Mouse (Mus musculus): ENCODE data around the gene Tmem132e. TPM values are rescaled to one million over a fixed set of nuclear protein-coding genes. Genes with fewer than 3 reads are reported as not detected.

The Tmem132e gene
- polyA plus RNA-seq, 1 experiment from 2014 or later, result 0.15 TPM

- H3K9ac ChIP-seq (ENCODE audit: low read length), result no peak overlapping the region
- ATAC-seq (ENCODE audit: insufficient number of reproducible peaks, insufficient read depth, low FRiP score, low read depth), result no peak
- H3K27me3 ChIP-seq (ENCODE audit: control insufficient read depth, insufficient read depth, low read length), result peaks cover 75% of the 10 kb centered on the region
- no peak overlapping the region for H3K27ac ChIP-seq (replicated peaks in 1 of 2; ENCODE audit: control insufficient read depth in 1 of 2, insufficient read depth in 1 of 2, low read depth in 2 of 2, low read length in 2 of 2)
- no peaks in the 10 kb centered on the region for H3K9me3 ChIP-seq (ENCODE audit: control insufficient read depth, low read length)
- no peaks in the 10 kb centered on the region for H3K4me1 ChIP-seq (ENCODE audit: control insufficient read depth in 2 of 2, insufficient read depth in 2 of 2, low read length in 2 of 2)
- WGBS, result 4% methylated on average over 36 of the region's 36 CpGs
- H3K36me3 ChIP-seq (ENCODE audit: control insufficient read depth, insufficient read depth, low read length), result no peaks in the 10 kb centered on the region
- peak overlapping the region in 1 of 2 experiments; percentile 29; a peak in 2 of 4 replicates for H3K4me3 ChIP-seq (ENCODE audit: control insufficient read depth in 1 of 2, insufficient read depth in 1 of 2, low read depth in 1 of 2, low read length in 2 of 2)
- H3K4me2 ChIP-seq (ENCODE audit: low read length), result peak overlapping the region; percentile 57
Measured at GRCm38 (mm10) chr11:82434832-82435182, 46.1 kb downstream of the Tmem132e start.

- no peak overlapping the region for H3K27ac ChIP-seq (replicated peaks in 1 of 2; ENCODE audit: control insufficient read depth in 1 of 2, insufficient read depth in 1 of 2, low read depth in 2 of 2, low read length in 2 of 2)
- H3K4me1 ChIP-seq (ENCODE audit: control insufficient read depth in 2 of 2, insufficient read depth in 2 of 2, low read length in 2 of 2), result no peaks in the 10 kb centered on the region
- H3K4me3 ChIP-seq (ENCODE audit: control insufficient read depth in 1 of 2, insufficient read depth in 1 of 2, low read depth in 1 of 2, low read length in 2 of 2), result no peak overlapping the region
- H3K9me3 ChIP-seq (ENCODE audit: control insufficient read depth, low read length), result no peaks in the 10 kb centered on the region
- no peaks in the 10 kb centered on the region for H3K27me3 ChIP-seq (ENCODE audit: control insufficient read depth, insufficient read depth, low read length)
- H3K4me2 ChIP-seq (ENCODE audit: low read length), result no peak overlapping the region
- H3K36me3 ChIP-seq (ENCODE audit: control insufficient read depth, insufficient read depth, low read length), result no peaks in the 10 kb centered on the region
- no peak for ATAC-seq (ENCODE audit: insufficient number of reproducible peaks, insufficient read depth, low FRiP score, low read depth)
- WGBS, result 60% methylated on average over 9 of the region's 9 CpGs
- no peak overlapping the region for H3K9ac ChIP-seq (ENCODE audit: low read length)
Measured at GRCm38 (mm10) chr11:82448485-82448884, 59.8 kb downstream of the Tmem132e start.

- H3K4me3 ChIP-seq (ENCODE audit: control insufficient read depth in 1 of 2, insufficient read depth in 1 of 2, low read depth in 1 of 2, low read length in 2 of 2), result no peak overlapping the region
- H3K4me1 ChIP-seq (ENCODE audit: control insufficient read depth in 2 of 2, insufficient read depth in 2 of 2, low read length in 2 of 2), result no peaks in the 10 kb centered on the region
- no peak overlapping the region for H3K9ac ChIP-seq (ENCODE audit: low read length)
- H3K9me3 ChIP-seq (ENCODE audit: control insufficient read depth, low read length), result no peaks in the 10 kb centered on the region
- no peak overlapping the region for H3K4me2 ChIP-seq (ENCODE audit: low read length)
- no peaks in the 10 kb centered on the region for H3K36me3 ChIP-seq (ENCODE audit: control insufficient read depth, insufficient read depth, low read length)
- 71% methylated on average over 5 of the region's 5 CpGs for WGBS
- H3K27ac ChIP-seq (replicated peaks in 1 of 2; ENCODE audit: control insufficient read depth in 1 of 2, insufficient read depth in 1 of 2, low read depth in 2 of 2, low read length in 2 of 2), result no peak overlapping the region
- no peaks in the 10 kb centered on the region for H3K27me3 ChIP-seq (ENCODE audit: control insufficient read depth, insufficient read depth, low read length)
- ATAC-seq (ENCODE audit: insufficient number of reproducible peaks, insufficient read depth, low FRiP score, low read depth), result no peak
Measured at GRCm38 (mm10) chr11:82452516-82452915, 63.8 kb downstream of the Tmem132e start.

- H3K36me3 ChIP-seq (ENCODE audit: control insufficient read depth, insufficient read depth, low read length), result no peaks in the 10 kb centered on the region
- H3K4me2 ChIP-seq (ENCODE audit: low read length), result no peak overlapping the region
- H3K4me3 ChIP-seq (ENCODE audit: control insufficient read depth in 1 of 2, insufficient read depth in 1 of 2, low read depth in 1 of 2, low read length in 2 of 2), result no peak overlapping the region
- WGBS, result 41% methylated on average over 7 of the region's 7 CpGs
- ATAC-seq (ENCODE audit: insufficient number of reproducible peaks, insufficient read depth, low FRiP score, low read depth), result no peak
- no peaks in the 10 kb centered on the region for H3K9me3 ChIP-seq (ENCODE audit: control insufficient read depth, low read length)
- no peak overlapping the region for H3K27ac ChIP-seq (replicated peaks in 1 of 2; ENCODE audit: control insufficient read depth in 1 of 2, insufficient read depth in 1 of 2, low read depth in 2 of 2, low read length in 2 of 2)
- no peaks in the 10 kb centered on the region for H3K4me1 ChIP-seq (ENCODE audit: control insufficient read depth in 2 of 2, insufficient read depth in 2 of 2, low read length in 2 of 2)
- H3K27me3 ChIP-seq (ENCODE audit: control insufficient read depth, insufficient read depth, low read length), result no peaks in the 10 kb centered on the region
- no peak overlapping the region for H3K9ac ChIP-seq (ENCODE audit: low read length)
Measured at GRCm38 (mm10) chr11:82453230-82453629, 64.5 kb downstream of the Tmem132e start.

GRCm38 (mm10) chr11:82461326-82461725 is 72.6 kb downstream of the Tmem132e start:
- H3K4me2 ChIP-seq (ENCODE audit: low read length), result no peak overlapping the region
- H3K4me1 ChIP-seq (ENCODE audit: control insufficient read depth in 2 of 2, insufficient read depth in 2 of 2, low read length in 2 of 2), result no peaks in the 10 kb centered on the region
- H3K27me3 ChIP-seq (ENCODE audit: control insufficient read depth, insufficient read depth, low read length), result no peaks in the 10 kb centered on the region
- no peak overlapping the region for H3K9ac ChIP-seq (ENCODE audit: low read length)
- no peaks in the 10 kb centered on the region for H3K9me3 ChIP-seq (ENCODE audit: control insufficient read depth, low read length)
- 77% methylated on average over 7 of the region's 7 CpGs for WGBS
- no peak for ATAC-seq (ENCODE audit: insufficient number of reproducible peaks, insufficient read depth, low FRiP score, low read depth)
- no peak overlapping the region for H3K27ac ChIP-seq (replicated peaks in 1 of 2; ENCODE audit: control insufficient read depth in 1 of 2, insufficient read depth in 1 of 2, low read depth in 2 of 2, low read length in 2 of 2)
- no peaks in the 10 kb centered on the region for H3K36me3 ChIP-seq (ENCODE audit: control insufficient read depth, insufficient read depth, low read length)
- H3K4me3 ChIP-seq (ENCODE audit: control insufficient read depth in 1 of 2, insufficient read depth in 1 of 2, low read depth in 1 of 2, low read length in 2 of 2), result no peak overlapping the region

GRCm38 (mm10) chr11:82465536-82465935 is 76.8 kb downstream of the Tmem132e start:
- no peaks in the 10 kb centered on the region for H3K36me3 ChIP-seq (ENCODE audit: control insufficient read depth, insufficient read depth, low read length)
- 82% methylated on average over 9 of the region's 9 CpGs for WGBS
- no peak for ATAC-seq (ENCODE audit: insufficient number of reproducible peaks, insufficient read depth, low FRiP score, low read depth)
- H3K4me3 ChIP-seq (ENCODE audit: control insufficient read depth in 1 of 2, insufficient read depth in 1 of 2, low read depth in 1 of 2, low read length in 2 of 2), result no peak overlapping the region
- H3K27me3 ChIP-seq (ENCODE audit: control insufficient read depth, insufficient read depth, low read length), result no peaks in the 10 kb centered on the region
- no peaks in the 10 kb centered on the region for H3K4me1 ChIP-seq (ENCODE audit: control insufficient read depth in 2 of 2, insufficient read depth in 2 of 2, low read length in 2 of 2)
- H3K9ac ChIP-seq (ENCODE audit: low read length), result no peak overlapping the region
- no peak overlapping the region for H3K27ac ChIP-seq (replicated peaks in 1 of 2; ENCODE audit: control insufficient read depth in 1 of 2, insufficient read depth in 1 of 2, low read depth in 2 of 2, low read length in 2 of 2)
- no peaks in the 10 kb centered on the region for H3K9me3 ChIP-seq (ENCODE audit: control insufficient read depth, low read length)
- H3K4me2 ChIP-seq (ENCODE audit: low read length), result no peak overlapping the region

GRCm38 (mm10) chr11:82467218-82467617 is 78.5 kb downstream of the Tmem132e start:
- Histone ChIP-seq H3K4me3 (ENCODE audit: control insufficient read depth in 1 of 2, insufficient read depth in 1 of 2, low read depth in 1 of 2, low read length in 2 of 2) (no peak overlapping the region), H3K27me3 (ENCODE audit: control insufficient read depth, insufficient read depth, low read length) (no peaks in the 10 kb centered on the region), H3K4me1 (ENCODE audit: control insufficient read depth in 2 of 2, insufficient read depth in 2 of 2, low read length in 2 of 2) (no peaks in the 10 kb centered on the region), H3K9ac (ENCODE audit: low read length) (no peak overlapping the region), H3K27ac (replicated peaks in 1 of 2; ENCODE audit: control insufficient read depth in 1 of 2, insufficient read depth in 1 of 2, low read depth in 2 of 2, low read length in 2 of 2) (no peak overlapping the region), H3K36me3 (ENCODE audit: control insufficient read depth, insufficient read depth, low read length) (no peaks in the 10 kb centered on the region), H3K4me2 (ENCODE audit: low read length) (no peak overlapping the region), H3K9me3 (ENCODE audit: control insufficient read depth, low read length) (no peaks in the 10 kb centered on the region)
- no peak for ATAC-seq (ENCODE audit: insufficient number of reproducible peaks, insufficient read depth, low FRiP score, low read depth)
- 66% methylated on average over 7 of the region's 7 CpGs for WGBS

- Histone ChIP-seq H3K4me3 (ENCODE audit: control insufficient read depth in 1 of 2, insufficient read depth in 1 of 2, low read depth in 1 of 2, low read length in 2 of 2) (no peak overlapping the region), H3K9me3 (ENCODE audit: control insufficient read depth, low read length) (no peaks in the 10 kb centered on the region), H3K36me3 (ENCODE audit: control insufficient read depth, insufficient read depth, low read length) (no peaks in the 10 kb centered on the region), H3K4me1 (ENCODE audit: control insufficient read depth in 2 of 2, insufficient read depth in 2 of 2, low read length in 2 of 2) (no peaks in the 10 kb centered on the region), H3K27ac (replicated peaks in 1 of 2; ENCODE audit: control insufficient read depth in 1 of 2, insufficient read depth in 1 of 2, low read depth in 2 of 2, low read length in 2 of 2) (no peak overlapping the region), H3K27me3 (ENCODE audit: control insufficient read depth, insufficient read depth, low read length) (no peaks in the 10 kb centered on the region), H3K4me2 (ENCODE audit: low read length) (no peak overlapping the region), H3K9ac (ENCODE audit: low read length) (no peak overlapping the region)
- ATAC-seq (ENCODE audit: insufficient number of reproducible peaks, insufficient read depth, low FRiP score, low read depth), result no peak
- WGBS, result 74% methylated on average over 1 of the region's 1 CpGs
Measured at GRCm38 (mm10) chr11:82471076-82471475, 82.4 kb downstream of the Tmem132e start.

Measured in heart, embryonic 14.5 days (tissue).